Mouse (Mus musculus): ENCODE measurements around the gene Speer4c. TPM values are rescaled to one million over a fixed set of nuclear protein-coding genes. Genes with fewer than 3 reads are reported as not detected.
"Not testable (repeated sequence)": the region's sequence is repeated elsewhere in the genome, so short reads cannot be mapped to it uniquely, and the experiment has no call there.

The Speer4c gene
- total and polyA plus RNA-seq, 3 experiments, result not detected

DNA sequence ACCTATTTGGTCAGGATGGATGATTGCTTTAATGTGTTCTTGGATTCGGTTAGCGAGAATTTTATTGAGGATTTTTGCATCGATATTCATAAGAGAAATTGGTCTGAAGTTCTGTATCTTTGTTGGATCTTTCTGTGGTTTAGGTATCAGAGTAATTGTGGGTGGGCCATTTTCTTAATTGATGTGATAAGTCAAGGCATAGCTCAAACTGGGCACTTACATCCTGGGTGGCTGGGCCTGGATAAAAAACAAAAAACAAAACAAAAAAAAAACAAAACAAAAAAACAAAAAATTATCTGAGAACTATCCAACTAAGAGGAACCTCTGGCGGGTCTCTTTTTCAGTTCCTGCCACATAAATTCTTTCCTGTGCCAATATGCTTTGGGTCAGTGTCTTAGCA lies 36.3 kb downstream of the Speer4c start:
- H3K9ac ChIP-seq (ENCODE audit: insufficient read depth, low read depth); H3K27ac ChIP-seq (ENCODE audit: insufficient read depth, low read depth); dilution Hi-C loops (cut with MboI; ENCODE audit: extremely low pct_ligation_motif_present, extremely low pct_unique_long_range_greater_than_20kb, low sequenced_read_pairs); H3K4me2 ChIP-seq (ENCODE audit: insufficient read depth, low read depth, poor library complexity, severe bottlenecking); H3K4me1 ChIP-seq (ENCODE audit: control insufficient read depth in 1 of 2, insufficient read depth in 2 of 2); DNase-seq (ENCODE audit: extremely low read depth); H3K79me2 ChIP-seq (replicated peaks; ENCODE audit: control insufficient read depth, extremely low read depth, insufficient read depth, poor library complexity, severe bottlenecking); H3K27me3 ChIP-seq (replicated peaks); H3K36me3 ChIP-seq (replicated peaks in 1 of 2; ENCODE audit: control insufficient read depth in 1 of 2, insufficient read depth in 1 of 2, low read length in 1 of 2); H3K9me3 ChIP-seq (replicated peaks; ENCODE audit: low read length); H3K4me3 ChIP-seq (replicated peaks in 1 of 3; ENCODE audit: low read depth in 2 of 3, low read length in 2 of 3, poor library complexity in 1 of 3); in situ Hi-C loops (cut with MboI; ENCODE audit: low pct_ligation_motif_present, low pct_unique_long_range_greater_than_20kb, low sequenced_read_pairs): not testable (repeated sequence)

DNA sequence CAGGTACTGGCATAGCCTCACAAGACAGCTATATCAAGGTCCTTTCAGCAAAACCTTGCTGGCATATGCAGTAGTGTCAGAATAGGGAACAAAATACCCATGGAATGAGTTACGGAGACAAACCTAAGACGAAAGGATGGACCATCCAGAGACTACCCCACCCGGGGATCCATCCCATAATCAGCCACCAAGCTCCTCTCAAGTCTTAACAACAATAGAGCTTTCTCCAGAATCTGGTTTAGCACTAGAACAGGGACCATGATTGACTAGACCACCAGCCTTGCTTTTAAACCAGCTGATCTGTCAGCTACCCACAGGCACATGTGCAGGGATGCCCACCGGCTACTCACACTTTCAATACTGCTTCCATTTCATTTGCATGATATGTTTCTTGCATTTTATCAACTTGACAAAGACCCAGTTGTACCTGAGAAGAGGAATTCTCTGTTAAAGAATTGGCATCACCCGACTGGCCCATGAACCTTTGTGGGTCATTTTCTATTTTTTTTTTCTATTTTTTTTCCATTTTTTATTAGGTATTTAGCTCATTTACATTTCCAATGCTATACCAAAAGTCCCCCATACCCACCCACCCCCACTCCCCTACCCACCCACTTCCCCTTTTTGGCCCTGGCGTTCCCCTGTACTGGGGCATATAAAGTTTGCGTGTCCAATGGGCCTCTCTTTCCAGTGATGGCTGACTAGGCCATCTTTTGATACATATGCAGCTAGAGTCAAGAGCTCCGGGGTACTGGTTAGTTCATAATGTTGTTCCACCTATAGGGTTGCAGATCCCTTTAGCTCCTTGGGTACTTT lies 39.4 kb downstream of the Speer4c start:
- DNase-seq (ENCODE audit: extremely low read depth); H3K36me3 ChIP-seq (replicated peaks in 1 of 2; ENCODE audit: control insufficient read depth in 1 of 2, insufficient read depth in 1 of 2, low read length in 1 of 2); H3K4me1 ChIP-seq (ENCODE audit: control insufficient read depth in 1 of 2, insufficient read depth in 2 of 2); H3K4me3 ChIP-seq (replicated peaks in 1 of 3; ENCODE audit: low read depth in 2 of 3, low read length in 2 of 3, poor library complexity in 1 of 3); H3K9me3 ChIP-seq (replicated peaks; ENCODE audit: low read length); in situ Hi-C loops (cut with MboI; ENCODE audit: low pct_ligation_motif_present, low pct_unique_long_range_greater_than_20kb, low sequenced_read_pairs); dilution Hi-C loops (cut with MboI; ENCODE audit: extremely low pct_ligation_motif_present, extremely low pct_unique_long_range_greater_than_20kb, low sequenced_read_pairs); H3K27me3 ChIP-seq (replicated peaks); H3K9ac ChIP-seq (ENCODE audit: insufficient read depth, low read depth); H3K79me2 ChIP-seq (replicated peaks; ENCODE audit: control insufficient read depth, extremely low read depth, insufficient read depth, poor library complexity, severe bottlenecking); H3K4me2 ChIP-seq (ENCODE audit: insufficient read depth, low read depth, poor library complexity, severe bottlenecking); H3K27ac ChIP-seq (ENCODE audit: insufficient read depth, low read depth): not testable (repeated sequence)

DNA sequence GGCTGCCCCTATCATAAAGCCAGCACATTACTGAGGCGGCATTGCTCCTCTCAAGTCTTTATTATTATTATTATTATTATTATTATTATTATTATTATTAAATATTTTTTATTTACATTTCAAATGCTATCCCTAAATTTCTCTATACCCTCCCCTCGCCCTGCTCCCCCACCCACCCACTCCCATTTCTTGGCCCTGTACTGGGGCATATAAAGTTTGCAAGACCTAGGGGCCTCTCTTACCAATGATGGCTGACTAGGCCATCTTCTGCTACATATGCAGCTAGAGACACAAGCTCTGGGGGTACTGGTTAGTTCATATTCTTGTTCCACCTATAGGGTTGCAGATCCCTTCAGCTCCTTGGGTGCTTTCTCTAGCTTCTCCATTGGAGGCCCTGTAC lies 40.1 kb downstream of the Speer4c start:
- DNase-seq (ENCODE audit: extremely low read depth); H3K79me2 ChIP-seq (replicated peaks; ENCODE audit: control insufficient read depth, extremely low read depth, insufficient read depth, poor library complexity, severe bottlenecking); H3K27ac ChIP-seq (ENCODE audit: insufficient read depth, low read depth); H3K9ac ChIP-seq (ENCODE audit: insufficient read depth, low read depth); H3K4me3 ChIP-seq (replicated peaks in 1 of 3; ENCODE audit: low read depth in 2 of 3, low read length in 2 of 3, poor library complexity in 1 of 3); H3K9me3 ChIP-seq (replicated peaks; ENCODE audit: low read length); H3K4me1 ChIP-seq (ENCODE audit: control insufficient read depth in 1 of 2, insufficient read depth in 2 of 2); in situ Hi-C loops (cut with MboI; ENCODE audit: low pct_ligation_motif_present, low pct_unique_long_range_greater_than_20kb, low sequenced_read_pairs); H3K27me3 ChIP-seq (replicated peaks); dilution Hi-C loops (cut with MboI; ENCODE audit: extremely low pct_ligation_motif_present, extremely low pct_unique_long_range_greater_than_20kb, low sequenced_read_pairs); H3K36me3 ChIP-seq (replicated peaks in 1 of 2; ENCODE audit: control insufficient read depth in 1 of 2, insufficient read depth in 1 of 2, low read length in 1 of 2); H3K4me2 ChIP-seq (ENCODE audit: insufficient read depth, low read depth, poor library complexity, severe bottlenecking): not testable (repeated sequence)

DNA sequence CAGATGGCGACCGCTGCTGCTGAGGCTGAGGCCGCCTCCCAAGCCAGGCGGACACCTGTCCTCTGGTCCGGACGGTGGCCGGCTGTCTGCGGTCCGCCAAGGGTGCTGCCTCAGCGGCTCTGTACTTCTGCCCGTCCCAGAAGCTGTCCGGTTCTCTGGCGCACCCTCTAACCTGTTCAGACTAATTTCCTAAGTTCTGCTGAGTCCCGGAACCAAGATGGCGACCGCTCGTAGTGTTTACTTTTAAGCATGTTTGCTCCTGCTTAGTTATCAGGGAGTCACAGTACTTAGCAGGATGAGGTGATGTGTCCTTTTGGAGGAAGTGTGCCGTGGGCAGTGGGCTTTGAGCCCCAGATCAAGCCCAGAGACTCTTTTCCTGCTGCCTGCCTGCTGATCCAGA lies 43.3 kb downstream of the Speer4c start:
- in situ Hi-C loops (cut with MboI; ENCODE audit: low pct_ligation_motif_present, low pct_unique_long_range_greater_than_20kb, low sequenced_read_pairs); H3K4me3 ChIP-seq (replicated peaks in 1 of 3; ENCODE audit: low read depth in 2 of 3, low read length in 2 of 3, poor library complexity in 1 of 3); DNase-seq (ENCODE audit: extremely low read depth); H3K4me1 ChIP-seq (ENCODE audit: control insufficient read depth in 1 of 2, insufficient read depth in 2 of 2); H3K9ac ChIP-seq (ENCODE audit: insufficient read depth, low read depth); dilution Hi-C loops (cut with MboI; ENCODE audit: extremely low pct_ligation_motif_present, extremely low pct_unique_long_range_greater_than_20kb, low sequenced_read_pairs); H3K4me2 ChIP-seq (ENCODE audit: insufficient read depth, low read depth, poor library complexity, severe bottlenecking); H3K9me3 ChIP-seq (replicated peaks; ENCODE audit: low read length); H3K79me2 ChIP-seq (replicated peaks; ENCODE audit: control insufficient read depth, extremely low read depth, insufficient read depth, poor library complexity, severe bottlenecking); H3K27ac ChIP-seq (ENCODE audit: insufficient read depth, low read depth); H3K27me3 ChIP-seq (replicated peaks); H3K36me3 ChIP-seq (replicated peaks in 1 of 2; ENCODE audit: control insufficient read depth in 1 of 2, insufficient read depth in 1 of 2, low read length in 1 of 2): not testable (repeated sequence)

DNA sequence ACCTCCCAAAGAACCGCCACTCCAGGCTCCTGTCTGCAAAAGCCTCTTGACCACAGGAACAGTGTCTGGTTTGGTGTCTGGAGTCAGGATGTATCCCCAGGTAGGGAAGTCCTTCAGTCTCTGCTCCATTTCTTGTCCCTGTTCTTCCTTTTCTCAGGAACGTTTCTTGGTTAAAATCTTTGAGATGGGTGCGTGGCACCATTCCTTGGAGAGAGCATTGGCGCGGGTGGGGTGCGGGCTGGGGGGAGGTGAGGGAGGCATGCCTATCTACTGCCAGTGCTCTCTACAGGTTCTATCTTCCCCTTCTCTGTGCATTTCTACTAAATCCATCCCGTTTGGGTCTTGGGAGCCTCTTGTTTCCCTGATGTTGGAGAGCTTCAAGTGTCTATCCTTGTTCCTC lies 50.2 kb downstream of the Speer4c start:
- dilution Hi-C loops (cut with MboI; ENCODE audit: extremely low pct_ligation_motif_present, extremely low pct_unique_long_range_greater_than_20kb, low sequenced_read_pairs); in situ Hi-C loops (cut with MboI; ENCODE audit: low pct_ligation_motif_present, low pct_unique_long_range_greater_than_20kb, low sequenced_read_pairs); DNase-seq (ENCODE audit: extremely low read depth): not testable (repeated sequence)

More for the DNA sequence above, 50.2 kb downstream of the Speer4c start:
- H3K4me1 ChIP-seq (ENCODE audit: control insufficient read depth in 1 of 2, insufficient read depth in 2 of 2); H3K27me3 ChIP-seq (replicated peaks); H3K79me2 ChIP-seq (replicated peaks; ENCODE audit: control insufficient read depth, extremely low read depth, insufficient read depth, poor library complexity, severe bottlenecking); H3K27ac ChIP-seq (ENCODE audit: insufficient read depth, low read depth); H3K4me3 ChIP-seq (replicated peaks in 1 of 3; ENCODE audit: low read depth in 2 of 3, low read length in 2 of 3, poor library complexity in 1 of 3); H3K9ac ChIP-seq (ENCODE audit: insufficient read depth, low read depth); H3K36me3 ChIP-seq (replicated peaks in 1 of 2; ENCODE audit: control insufficient read depth in 1 of 2, insufficient read depth in 1 of 2, low read length in 1 of 2); H3K4me2 ChIP-seq (ENCODE audit: insufficient read depth, low read depth, poor library complexity, severe bottlenecking); H3K9me3 ChIP-seq (replicated peaks; ENCODE audit: low read length): not testable (repeated sequence)
